Mouse (Mus musculus) lung, postnatal 14 days (tissue): Measurements from ENCODE around the gene Acss1.

ENCODE experiments used
- DNase-seq: peaks from one replicate; pipeline ENCODE4 v3.0.0; 2021

Acss1 gene

GRCm38 (mm10) chr2:150667820-150668766 is at the start of gene Acss1:
Gene Acss1, minus strand, starts transcription at chr2:150668500.
- peak; percentile 80 for DNase-seq

GRCm38 (mm10) chr2:150712167-150712674 is 43.9 kb upstream of the Acss1 start:
- no peak for DNase-seq

- no peak for DNase-seq
Observed at GRCm38 (mm10) chr2:150691481-150692170, 23.3 kb upstream of the Acss1 start.

GRCm38 (mm10) chr2:150690216-150690615 is 21.9 kb upstream of the Acss1 start:
- DNase-seq = no peak

GRCm38 (mm10) chr2:150689223-150689800 is 21.0 kb upstream of the Acss1 start, which contains the start of gene Vsx1:
Gene Vsx1, minus strand, starts transcription at chr2:150689360.
- no peak for DNase-seq

- DNase-seq = no peak
Observed at GRCm38 (mm10) chr2:150688541-150689186, 20.4 kb upstream of the Acss1 start.

- DNase-seq = no peak
Observed at GRCm38 (mm10) chr2:150687871-150688540, 19.7 kb upstream of the Acss1 start.

- no peak for DNase-seq
Observed at GRCm38 (mm10) chr2:150685389-150685788, 17.1 kb upstream of the Acss1 start.

GRCm38 (mm10) chr2:150684451-150684850 is 16.2 kb upstream of the Acss1 start:
- DNase-seq = no peak

- no peak for DNase-seq
Observed at GRCm38 (mm10) chr2:150681581-150681980, 13.3 kb upstream of the Acss1 start.

- peak; percentile 84 for DNase-seq
Observed at GRCm38 (mm10) chr2:150678392-150678791, 10.1 kb upstream of the Acss1 start.

GRCm38 (mm10) chr2:150675525-150675924 is 7.2 kb upstream of the Acss1 start:
- DNase-seq = no peak

- peak; percentile 74 for DNase-seq
Observed at GRCm38 (mm10) chr2:150674900-150675299, 6.6 kb upstream of the Acss1 start.

- DNase-seq = no peak
Observed at GRCm38 (mm10) chr2:150673929-150674328, 5.6 kb upstream of the Acss1 start.

GRCm38 (mm10) chr2:150671609-150672290 is 3.5 kb upstream of the Acss1 start:
- no peak for DNase-seq

GRCm38 (mm10) chr2:150670926-150671325 is 2.6 kb upstream of the Acss1 start:
- no peak for DNase-seq

- DNase-seq = peak; percentile 43
Observed at GRCm38 (mm10) chr2:150669454-150670045, 1.2 kb upstream of the Acss1 start.

GRCm38 (mm10) chr2:150668956-150669355 is 656 bp upstream of the Acss1 start:
- peak; percentile 46 for DNase-seq

GRCm38 (mm10) chr2:150667065-150667819 is 1.1 kb downstream of the Acss1 start:
- DNase-seq = peak; percentile 30

- DNase-seq = no peak
Observed at GRCm38 (mm10) chr2:150666723-150667064, 1.6 kb downstream of the Acss1 start.
